Mouse (Mus musculus): ENCODE results near the gene Nfatc4. TPM values are rescaled to one million over a fixed set of nuclear protein-coding genes. Genes with fewer than 3 reads are reported as not detected.

Nfatc4 gene
- 2.3 TPM for polyA plus RNA-seq (2015; fragmentation: Illumina TruSeq; extraction: RNeasy Lipid Tissue Mini Kit (QIAGEN cat#74804); ENCODE audit: low read depth, low replicate concordance)

DNA sequence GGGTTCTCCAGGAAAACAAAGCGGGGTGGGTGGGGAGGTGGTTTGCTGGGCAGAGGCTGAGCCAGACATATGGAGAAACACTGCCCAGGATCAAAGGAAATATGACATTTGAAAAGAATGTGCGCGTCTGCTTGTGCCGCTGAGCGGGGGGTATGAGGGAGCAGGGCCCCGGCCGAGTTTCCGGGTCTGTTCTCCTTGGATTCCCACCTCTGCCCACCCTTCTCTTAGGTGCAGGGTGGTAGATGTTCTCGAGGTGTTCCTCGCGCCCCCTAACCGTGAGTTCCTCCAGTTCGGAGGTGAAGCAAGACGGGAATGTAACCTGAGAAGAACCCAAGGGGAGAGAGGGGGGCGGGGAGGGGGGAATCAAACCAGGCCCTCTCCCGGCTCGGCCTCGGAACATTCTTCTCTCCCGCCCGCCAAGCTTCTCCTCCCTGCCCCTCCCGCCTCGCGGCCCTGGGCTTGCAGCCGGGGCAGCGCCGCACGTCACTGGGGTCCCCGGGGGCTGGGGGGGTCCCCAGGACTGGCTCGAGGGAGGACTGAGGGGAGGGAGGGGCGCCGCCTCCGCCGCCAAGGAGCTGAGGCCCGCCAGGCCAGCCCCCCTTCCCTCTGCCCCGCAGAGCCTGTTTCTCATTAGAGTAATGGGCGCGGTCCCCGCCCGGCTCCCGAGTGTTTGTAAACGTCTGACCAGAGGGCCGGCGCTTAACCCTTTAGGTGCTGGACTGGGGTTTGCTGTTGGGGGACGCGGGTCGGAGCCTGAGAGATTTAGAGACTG lies at the start of gene Nfatc4:
Gene Nfatc4, plus strand, starts transcription at position 154 of the 772 bp plus-strand sequence.

DNA sequence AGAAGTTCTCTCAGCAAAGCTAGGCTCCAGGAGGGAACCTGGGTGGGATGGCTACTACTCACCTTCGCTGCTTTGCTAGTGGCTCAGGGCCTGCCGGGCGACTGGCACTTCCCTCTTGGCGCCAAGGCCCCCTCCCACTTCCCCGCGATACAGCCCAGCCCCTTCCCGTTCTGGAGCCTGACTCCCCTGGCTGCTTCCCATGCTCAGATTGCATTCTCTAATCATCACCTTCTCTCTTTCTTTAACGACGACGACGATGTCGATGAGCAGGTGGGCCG lies 39.0 kb upstream of the Nfatc4 start, which contains the start of gene Adcy4:
Gene Adcy4, minus strand, starts transcription at position 138 of the 278 bp plus-strand sequence.

DNA sequence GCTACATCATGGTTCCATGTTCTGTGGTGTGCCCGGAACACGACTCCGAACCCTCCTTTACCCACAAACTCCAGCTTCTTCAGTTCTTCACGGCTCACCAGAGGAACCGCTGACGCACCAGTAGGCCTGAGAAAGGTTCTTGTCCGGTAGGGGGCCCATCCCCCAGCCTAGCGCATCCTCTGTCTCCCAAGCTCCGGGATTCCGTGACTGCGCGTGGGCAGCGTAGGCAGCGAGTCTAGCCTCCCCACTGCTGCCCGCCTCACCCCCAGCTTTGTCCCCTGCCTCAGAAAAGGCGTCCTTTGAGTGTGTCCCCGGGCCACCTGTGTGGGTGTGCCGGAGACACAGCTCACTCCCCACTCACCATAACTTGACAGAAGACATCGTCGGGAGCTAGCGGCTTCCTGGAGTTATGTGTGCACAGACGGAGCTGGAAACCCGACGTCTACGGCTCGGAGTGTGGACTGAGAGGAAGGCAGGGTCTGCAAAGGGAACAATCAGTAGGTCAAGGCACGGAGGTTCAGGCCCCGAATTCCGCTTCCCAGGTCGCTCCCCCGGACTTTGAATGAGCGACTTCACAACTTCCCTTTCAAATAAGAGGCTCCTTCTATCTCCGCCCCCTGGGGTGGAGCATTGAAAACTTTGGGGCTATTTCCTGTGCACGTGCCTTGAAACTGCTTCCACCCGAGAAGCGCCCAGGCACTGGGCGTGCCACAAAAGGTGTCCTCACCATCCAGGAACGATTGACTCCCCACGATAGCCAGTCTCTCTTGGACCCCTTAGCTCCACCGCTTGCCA lies 34.5 kb upstream of the Nfatc4 start, which contains the start of gene Ripk3:
Gene Ripk3, minus strand, starts transcription at position 610 of the 795 bp plus-strand sequence.

DNA sequence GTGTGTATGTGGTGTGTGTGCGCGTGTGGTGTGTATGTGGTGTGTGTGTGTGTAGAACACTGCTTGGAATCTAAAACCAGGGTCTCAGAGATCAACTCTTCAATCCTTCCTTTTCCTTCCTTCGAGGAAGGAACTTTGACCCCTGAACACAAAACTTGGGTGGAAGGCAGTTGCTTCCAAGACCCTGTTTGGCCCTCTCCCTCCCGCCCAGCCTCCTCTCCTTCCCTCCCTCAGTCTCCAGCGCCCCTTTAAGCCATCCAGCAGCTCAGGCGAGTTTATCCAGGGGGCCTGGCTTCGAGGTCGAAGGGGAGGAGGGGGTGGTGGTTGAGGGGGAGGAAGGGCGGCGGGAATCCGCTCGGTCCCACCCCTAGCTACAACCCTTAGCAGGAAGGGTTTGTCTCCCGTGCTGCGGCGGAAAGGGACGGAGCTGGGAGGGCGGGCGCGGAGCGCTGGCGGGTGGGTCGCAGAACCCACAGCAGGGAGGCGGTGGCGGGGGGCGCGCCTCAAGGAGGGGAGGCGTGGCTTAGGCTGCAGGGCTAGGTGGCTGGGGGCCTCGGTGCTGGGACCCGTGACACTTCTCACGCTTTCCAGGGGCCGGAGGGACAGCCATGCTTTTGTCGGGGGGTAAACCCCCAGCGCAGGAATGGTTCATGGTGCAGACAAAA lies 30.8 kb downstream of the Nfatc4 start, which contains the start of gene Nynrin:
Gene Nynrin, plus strand, starts transcription at position 390 of the 665 bp plus-strand sequence.

Other genes starting within 250 kb of the Nfatc4 start
- gene Fitm1, start 247.5 kb upstream of the Nfatc4 start, polyA plus RNA-seq (2015; fragmentation: Illumina TruSeq; extraction: RNeasy Lipid Tissue Mini Kit (QIAGEN cat#74804); ENCODE audit: low read depth, low replicate concordance), result not detected
- 73.4 TPM for gene Psme1, start 245.0 kb upstream of the Nfatc4 start, polyA plus RNA-seq (2015; fragmentation: Illumina TruSeq; extraction: RNeasy Lipid Tissue Mini Kit (QIAGEN cat#74804); ENCODE audit: low read depth, low replicate concordance)
- 54.3 TPM for gene Emc9, start 237.8 kb upstream of the Nfatc4 start, polyA plus RNA-seq (2015; fragmentation: Illumina TruSeq; extraction: RNeasy Lipid Tissue Mini Kit (QIAGEN cat#74804); ENCODE audit: low read depth, low replicate concordance)
- gene Psme2, start 232.0 kb upstream of the Nfatc4 start, polyA plus RNA-seq (2015; fragmentation: Illumina TruSeq; extraction: RNeasy Lipid Tissue Mini Kit (QIAGEN cat#74804); ENCODE audit: low read depth, low replicate concordance), result 78.9 TPM
- 18.8 TPM for gene Rnf31, start 231.4 kb upstream of the Nfatc4 start, polyA plus RNA-seq (2015; fragmentation: Illumina TruSeq; extraction: RNeasy Lipid Tissue Mini Kit (QIAGEN cat#74804); ENCODE audit: low read depth, low replicate concordance)
- gene Irf9, start 219.6 kb upstream of the Nfatc4 start, polyA plus RNA-seq (2015; fragmentation: Illumina TruSeq; extraction: RNeasy Lipid Tissue Mini Kit (QIAGEN cat#74804); ENCODE audit: low read depth, low replicate concordance), result 14.3 TPM
- 6.2 TPM for gene Rec8, start 205.1 kb upstream of the Nfatc4 start, polyA plus RNA-seq (2015; fragmentation: Illumina TruSeq; extraction: RNeasy Lipid Tissue Mini Kit (QIAGEN cat#74804); ENCODE audit: low read depth, low replicate concordance)
- gene Ipo4, start 187.2 kb upstream of the Nfatc4 start, polyA plus RNA-seq (2015; fragmentation: Illumina TruSeq; extraction: RNeasy Lipid Tissue Mini Kit (QIAGEN cat#74804); ENCODE audit: low read depth, low replicate concordance), result 62.3 TPM
- gene Gm49378, start 185.2 kb upstream of the Nfatc4 start, polyA plus RNA-seq (2015; fragmentation: Illumina TruSeq; extraction: RNeasy Lipid Tissue Mini Kit (QIAGEN cat#74804); ENCODE audit: low read depth, low replicate concordance), result 1.6 TPM
- gene Tm9sf1, start 179.3 kb upstream of the Nfatc4 start, polyA plus RNA-seq (2015; fragmentation: Illumina TruSeq; extraction: RNeasy Lipid Tissue Mini Kit (QIAGEN cat#74804); ENCODE audit: low read depth, low replicate concordance), result 32.2 TPM
- gene Tssk4, start 173.0 kb upstream of the Nfatc4 start, polyA plus RNA-seq (2015; fragmentation: Illumina TruSeq; extraction: RNeasy Lipid Tissue Mini Kit (QIAGEN cat#74804); ENCODE audit: low read depth, low replicate concordance), result not detected
- gene Mdp1, start 162.6 kb upstream of the Nfatc4 start, polyA plus RNA-seq (2015; fragmentation: Illumina TruSeq; extraction: RNeasy Lipid Tissue Mini Kit (QIAGEN cat#74804); ENCODE audit: low read depth, low replicate concordance), result 61.1 TPM
- 36.9 TPM for gene Gmpr2, start 151.2 kb upstream of the Nfatc4 start, polyA plus RNA-seq (2015; fragmentation: Illumina TruSeq; extraction: RNeasy Lipid Tissue Mini Kit (QIAGEN cat#74804); ENCODE audit: low read depth, low replicate concordance)
- gene Nedd8, start 151.0 kb upstream of the Nfatc4 start, polyA plus RNA-seq (2015; fragmentation: Illumina TruSeq; extraction: RNeasy Lipid Tissue Mini Kit (QIAGEN cat#74804); ENCODE audit: low read depth, low replicate concordance), result 255 TPM
- 16.0 TPM for gene Tinf2, start 141.3 kb upstream of the Nfatc4 start, polyA plus RNA-seq (2015; fragmentation: Illumina TruSeq; extraction: RNeasy Lipid Tissue Mini Kit (QIAGEN cat#74804); ENCODE audit: low read depth, low replicate concordance)
- gene Tgm1, start 109.2 kb upstream of the Nfatc4 start, polyA plus RNA-seq (2015; fragmentation: Illumina TruSeq; extraction: RNeasy Lipid Tissue Mini Kit (QIAGEN cat#74804); ENCODE audit: low read depth, low replicate concordance), result not detected
- gene Rabggta, start 100.9 kb upstream of the Nfatc4 start, polyA plus RNA-seq (2015; fragmentation: Illumina TruSeq; extraction: RNeasy Lipid Tissue Mini Kit (QIAGEN cat#74804); ENCODE audit: low read depth, low replicate concordance), result 47.6 TPM
- gene Dhrs1, start 77.5 kb upstream of the Nfatc4 start, polyA plus RNA-seq (2015; fragmentation: Illumina TruSeq; extraction: RNeasy Lipid Tissue Mini Kit (QIAGEN cat#74804); ENCODE audit: low read depth, low replicate concordance), result 122 TPM
- 6.9 TPM for gene Nop9, start 77.5 kb upstream of the Nfatc4 start, polyA plus RNA-seq (2015; fragmentation: Illumina TruSeq; extraction: RNeasy Lipid Tissue Mini Kit (QIAGEN cat#74804); ENCODE audit: low read depth, low replicate concordance)
- 9.8 TPM for gene Cideb, start 64.7 kb upstream of the Nfatc4 start, polyA plus RNA-seq (2015; fragmentation: Illumina TruSeq; extraction: RNeasy Lipid Tissue Mini Kit (QIAGEN cat#74804); ENCODE audit: low read depth, low replicate concordance)
- 0.12 TPM for gene Ltb4r2, start 61.7 kb upstream of the Nfatc4 start, polyA plus RNA-seq (2015; fragmentation: Illumina TruSeq; extraction: RNeasy Lipid Tissue Mini Kit (QIAGEN cat#74804); ENCODE audit: low read depth, low replicate concordance)
- gene Ltb4r1, start 57.2 kb upstream of the Nfatc4 start, polyA plus RNA-seq (2015; fragmentation: Illumina TruSeq; extraction: RNeasy Lipid Tissue Mini Kit (QIAGEN cat#74804); ENCODE audit: low read depth, low replicate concordance), result not detected
- 5.3 TPM for gene Adcy4, start 39.0 kb upstream of the Nfatc4 start, polyA plus RNA-seq (2015; fragmentation: Illumina TruSeq; extraction: RNeasy Lipid Tissue Mini Kit (QIAGEN cat#74804); ENCODE audit: low read depth, low replicate concordance)
- 0.25 TPM for gene Ripk3, start 34.3 kb upstream of the Nfatc4 start, polyA plus RNA-seq (2015; fragmentation: Illumina TruSeq; extraction: RNeasy Lipid Tissue Mini Kit (QIAGEN cat#74804); ENCODE audit: low read depth, low replicate concordance)
- 3.9 TPM for gene Nynrin, start 30.9 kb downstream of the Nfatc4 start, polyA plus RNA-seq (2015; fragmentation: Illumina TruSeq; extraction: RNeasy Lipid Tissue Mini Kit (QIAGEN cat#74804); ENCODE audit: low read depth, low replicate concordance)
- 0.49 TPM for gene Cbln3, start 61.2 kb downstream of the Nfatc4 start, polyA plus RNA-seq (2015; fragmentation: Illumina TruSeq; extraction: RNeasy Lipid Tissue Mini Kit (QIAGEN cat#74804); ENCODE audit: low read depth, low replicate concordance)
- gene Khnyn, start 61.8 kb downstream of the Nfatc4 start, polyA plus RNA-seq (2015; fragmentation: Illumina TruSeq; extraction: RNeasy Lipid Tissue Mini Kit (QIAGEN cat#74804); ENCODE audit: low read depth, low replicate concordance), result 9.0 TPM
- 155 TPM for gene Sdr39u1, start 77.1 kb downstream of the Nfatc4 start, polyA plus RNA-seq (2015; fragmentation: Illumina TruSeq; extraction: RNeasy Lipid Tissue Mini Kit (QIAGEN cat#74804); ENCODE audit: low read depth, low replicate concordance)
- gene Cma1, start 121.5 kb downstream of the Nfatc4 start, polyA plus RNA-seq (2015; fragmentation: Illumina TruSeq; extraction: RNeasy Lipid Tissue Mini Kit (QIAGEN cat#74804); ENCODE audit: low read depth, low replicate concordance), result not detected
- gene Cma2, start 127.8 kb downstream of the Nfatc4 start, polyA plus RNA-seq (2015; fragmentation: Illumina TruSeq; extraction: RNeasy Lipid Tissue Mini Kit (QIAGEN cat#74804); ENCODE audit: low read depth, low replicate concordance), result not detected
- gene Mcpt1, start 194.8 kb downstream of the Nfatc4 start, polyA plus RNA-seq (2015; fragmentation: Illumina TruSeq; extraction: RNeasy Lipid Tissue Mini Kit (QIAGEN cat#74804); ENCODE audit: low read depth, low replicate concordance), result not detected
- not detected for gene Mcpt9, start 207.4 kb downstream of the Nfatc4 start, polyA plus RNA-seq (2015; fragmentation: Illumina TruSeq; extraction: RNeasy Lipid Tissue Mini Kit (QIAGEN cat#74804); ENCODE audit: low read depth, low replicate concordance)
- not detected for gene Mcpt2, start 218.9 kb downstream of the Nfatc4 start, polyA plus RNA-seq (2015; fragmentation: Illumina TruSeq; extraction: RNeasy Lipid Tissue Mini Kit (QIAGEN cat#74804); ENCODE audit: low read depth, low replicate concordance)
- not detected for gene Mcpt4, start 239.2 kb downstream of the Nfatc4 start, polyA plus RNA-seq (2015; fragmentation: Illumina TruSeq; extraction: RNeasy Lipid Tissue Mini Kit (QIAGEN cat#74804); ENCODE audit: low read depth, low replicate concordance)